Mouse (Mus musculus) bone marrow macrophage, adult 2 months (primary cell): ENCODE results near the gene Kcnj2.

Experiments
- CTCF ChIP-seq: IDR thresholded peaks from 2 replicates; pipeline ENCODE4 v1.5.1; 2012; ENCODE audit warnings: low read depth, mild to moderate bottlenecking, low read length, moderate library complexity
- POLR2A ChIP-seq: IDR thresholded peaks from 2 replicates; pipeline ENCODE4 v1.6.1; 2012; ENCODE audit warnings: mild to moderate bottlenecking, low read depth, low read length, borderline replicate concordance

GRCm38 (mm10) chr11:111092967-111093366 lies 27.0 kb downstream of the Kcnj2 start:
- TF ChIP-seq POLR2A (no peak), CTCF (no peak)
